Mouse (Mus musculus) cortical plate, adult 2 months (tissue): ENCODE results near the gene Cacna1h. TPM values are rescaled to one million over a fixed set of nuclear protein-coding genes. Genes with fewer than 3 reads are reported as not detected.

Experiments
- H3K27ac ChIP-seq: fragments of 200-500 bp; 2 replicates; pipeline ENCODE4 v1.5.1; 2012; ENCODE audit warnings: low read length, control low read depth, inconsistent platforms; ENCODE audit not compliant: insufficient read depth
- H3K4me1 ChIP-seq: fragments of 200-500 bp; 2 replicates; pipeline ENCODE4 v1.6.1; 2011; ENCODE audit warnings: low read length; ENCODE audit not compliant: control insufficient read depth, insufficient read depth
- H3K4me3 ChIP-seq: fragments of 200-500 bp; 2 replicates; pipeline ENCODE4 v1.5.1; 2011; ENCODE audit warnings: mild to moderate bottlenecking, low read length, control low read depth; ENCODE audit not compliant: insufficient read depth
- CTCF ChIP-seq: fragments of 200-500 bp; IDR thresholded peaks from 2 replicates; pipeline ENCODE4 v1.5.1; 2011; ENCODE audit warnings: mild to moderate bottlenecking, control low read depth, low read length; ENCODE audit not compliant: insufficient read depth; ENCODE audit errors: extremely low read depth
- POLR2A ChIP-seq: fragments of 200-500 bp; IDR thresholded peaks from 2 replicates; pipeline ENCODE4 v1.6.1; 2011; ENCODE audit warnings: mild to moderate bottlenecking, low read length, control low read depth; ENCODE audit not compliant: insufficient read depth; ENCODE audit errors: extremely low read depth
- polyA plus RNA-seq: library from polyadenylated mRNA; depleted of rRNA; stranded (reverse); fragments of >200 nt; gene quantifications from 2 replicates; pipeline ENCODE4 v1.2.3, GENCODE M21; 2012; rRNA removed

Gene Cacna1h
- polyA plus RNA-seq = 39.6 and 49.8 TPM in 2 replicates

- peak within 1 kb of the TSS; percentile 38 for H3K4me3 ChIP-seq
- H3K4me1 ChIP-seq = peaks cover 7% of the 10 kb centered on the region
- peak within 1 kb of the TSS; percentile 74; the same call in 1 of the 2 replicates for H3K27ac ChIP-seq
- TF ChIP-seq POLR2A (no peak), CTCF (no peak)
These were observed at the start of gene Cacna1h for GRCm38 (mm10) chr17:25433617-25434606. Cacna1h (minus strand) TSS chr17:25433783.

- Histone ChIP-seq H3K27ac (no peak overlapping the region), H3K4me1 (no peaks in the 10 kb centered on the region), H3K4me3 (no peak overlapping the region)
- TF ChIP-seq POLR2A (no peak), CTCF (no peak)
These were observed 48.5 kb upstream of the Cacna1h start for GRCm38 (mm10) chr17:25482092-25482491.

GRCm38 (mm10) chr17:25480820-25481219, 47.2 kb upstream of the Cacna1h start:
- TF ChIP-seq CTCF = no peak
- TF ChIP-seq POLR2A = no peak
- Histone ChIP-seq H3K4me1 (no peaks in the 10 kb centered on the region), H3K27ac (no peak overlapping the region), H3K4me3 (no peak overlapping the region)

- Histone ChIP-seq H3K4me3 (no peak overlapping the region), H3K27ac (no peak overlapping the region), H3K4me1 (no peaks in the 10 kb centered on the region)
- TF ChIP-seq POLR2A (no peak), CTCF (no peak)
These were observed 46.6 kb upstream of the Cacna1h start for GRCm38 (mm10) chr17:25480152-25480551.

- H3K27ac ChIP-seq = no peak overlapping the region
- TF ChIP-seq CTCF (peak; percentile 76), POLR2A (no peak)
- H3K4me3 ChIP-seq = no peak overlapping the region
- no peaks in the 10 kb centered on the region for H3K4me1 ChIP-seq
These were observed 42.6 kb upstream of the Cacna1h start for GRCm38 (mm10) chr17:25475946-25476744.

- Histone ChIP-seq H3K27ac (no peak overlapping the region), H3K4me3 (peak overlapping the region; percentile 28), H3K4me1 (no peaks in the 10 kb centered on the region)
- peak; percentile 78 for TF ChIP-seq CTCF
- no peak for TF ChIP-seq POLR2A
These were observed 40.9 kb upstream of the Cacna1h start for GRCm38 (mm10) chr17:25474330-25475077.

GRCm38 (mm10) chr17:25472044-25472443, 38.5 kb upstream of the Cacna1h start:
- Histone ChIP-seq H3K27ac (no peak overlapping the region), H3K4me1 (no peaks in the 10 kb centered on the region), H3K4me3 (peak overlapping the region; percentile 26)
- no peak for TF ChIP-seq POLR2A
- TF ChIP-seq CTCF = no peak

- Histone ChIP-seq H3K27ac (no peak overlapping the region), H3K4me3 (peak overlapping the region; percentile 26), H3K4me1 (no peaks in the 10 kb centered on the region)
- no peak for TF ChIP-seq POLR2A
- TF ChIP-seq CTCF = no peak
These were observed 37.8 kb upstream of the Cacna1h start for GRCm38 (mm10) chr17:25471418-25471817.

- Histone ChIP-seq H3K4me3 (no peak overlapping the region), H3K4me1 (no peaks in the 10 kb centered on the region), H3K27ac (no peak overlapping the region)
- TF ChIP-seq POLR2A = no peak
- peak; percentile 99 for TF ChIP-seq CTCF
These were observed 36.2 kb upstream of the Cacna1h start for GRCm38 (mm10) chr17:25469798-25470197.
